Mouse (Mus musculus) small intestine, adult 2 months (tissue): ENCODE results near the gene Mn1.

Experiments
- CTCF ChIP-seq: fragments of 200-500 bp; IDR thresholded peaks from 2 replicates; pipeline ENCODE4 v1.5.1; 2012; ENCODE audit warnings: low read depth, mild to moderate bottlenecking, control low read depth, inconsistent platforms, low read length, moderate library complexity, mixed read lengths; ENCODE audit not compliant: insufficient replicate concordance, insufficient read length; ENCODE audit errors: extremely low read depth
- POLR2A ChIP-seq: fragments of 200-500 bp; IDR thresholded peaks from 2 replicates; pipeline ENCODE4 v1.6.1; 2012; ENCODE audit warnings: low read depth, mild to moderate bottlenecking, control low read depth, inconsistent platforms, low read length, moderate library complexity

DNA sequence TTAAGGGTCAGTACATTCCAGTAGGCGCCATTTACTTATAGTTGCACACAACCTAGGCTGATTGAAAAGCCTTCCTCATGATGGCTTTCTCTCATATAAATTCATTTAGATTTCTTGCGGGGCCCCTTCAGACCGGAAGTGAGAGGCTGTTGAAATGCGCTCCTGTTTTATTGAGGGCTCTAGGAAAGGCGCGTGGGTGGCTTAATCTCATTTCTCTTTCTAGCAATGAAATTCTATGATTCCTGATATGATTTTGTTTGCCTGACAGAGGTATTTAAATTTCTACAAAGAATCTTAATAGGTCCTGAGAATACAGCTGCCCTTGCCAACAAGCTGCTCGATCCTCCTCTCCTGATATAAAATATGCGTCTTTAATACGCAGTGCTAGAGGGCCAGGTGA, 8.7 kb downstream of the Mn1 start:
- TF ChIP-seq CTCF (no peak), POLR2A (no peak)
